Mouse (Mus musculus) midbrain, postnatal 0 days (tissue): Measurements from ENCODE around the gene Aldh9a1. TPM values are rescaled to one million over a fixed set of nuclear protein-coding genes. Genes with fewer than 3 reads are reported as not detected.

Experiments
- ATAC-seq: fragments of 200-750 bp; cut with Nextera tagmentation; 2 replicates; pipeline ENCODE4 v1.8.0; 2017; ENCODE audit warnings: moderate number of reproducible peaks, mild to moderate bottlenecking, moderate TSS enrichment, moderate library complexity; ENCODE audit not compliant: low FRiP score
- DNase-seq: peaks from one replicate; pipeline ENCODE4 v3.0.0-alpha.2; 2015; ENCODE audit warnings: low spot score
- H3K27ac ChIP-seq: fragments of 300-500 bp; sonication (generic); 2 replicates; pipeline ENCODE4 v1.5.1; 2014; ENCODE audit warnings: low read depth, mild to moderate bottlenecking, low read length, mixed read lengths
- H3K27me3 ChIP-seq: fragments of 300-500 bp; sonication (generic); 2 replicates; pipeline ENCODE4 v1.6.1; 2014; ENCODE audit warnings: low read length, control low read depth, mixed read lengths; ENCODE audit not compliant: insufficient read depth
- H3K36me3 ChIP-seq: fragments of 300-500 bp; sonication (generic); 2 replicates; pipeline ENCODE4 v1.6.1; 2014; ENCODE audit warnings: low read length, control low read depth, mixed read lengths; ENCODE audit not compliant: insufficient read depth
- H3K4me1 ChIP-seq: fragments of 300-500 bp; sonication (generic); 2 replicates; pipeline ENCODE4 v1.6.1; 2014; ENCODE audit warnings: mild to moderate bottlenecking, control low read depth, antibody characterized with exemption, low read length, mixed read lengths; ENCODE audit not compliant: insufficient read depth
- H3K4me2 ChIP-seq: fragments of 300-500 bp; sonication (generic); 2 replicates; pipeline ENCODE4 v1.6.1; 2014; ENCODE audit warnings: low read depth, mild to moderate bottlenecking, low read length, mixed read lengths; ENCODE audit not compliant: poor library complexity, severe bottlenecking
- H3K4me3 ChIP-seq: fragments of 300-500 bp; sonication (generic); 2 replicates; pipeline ENCODE4 v1.5.1; 2014; ENCODE audit warnings: low read depth, mild to moderate bottlenecking, low read length, moderate library complexity
- H3K9ac ChIP-seq: fragments of 300-500 bp; sonication (generic); replicated peaks from 2 replicates; pipeline ENCODE4 v1.6.1; 2014; ENCODE audit warnings: mild to moderate bottlenecking, low read length, moderate library complexity, mixed read lengths; ENCODE audit not compliant: poor library complexity, severe bottlenecking
- H3K9me3 ChIP-seq: fragments of 300-500 bp; sonication (generic); 2 replicates; pipeline ENCODE4 v1.6.1; 2016; ENCODE audit warnings: low read length, control low read depth
- CTCF ChIP-seq: IDR thresholded peaks from 2 replicates; pipeline ENCODE4 v1.5.1; 2016; ENCODE audit warnings: antibody characterized with exemption, mild to moderate bottlenecking
- WGBS: fragments of 180-500 bp; shearing (Covaris S2); extraction: QIAGEN DNeasy Blood & Tissue Kit; methylation state at CpG from one replicate; pipeline ENCODE4 v1.1.7; 2014; 5-methylcytosine and 5-hydroxymethylcytosine counted together
- polyA plus RNA-seq: library from polyadenylated mRNA; unstranded; fragments of >200 nt; fragmentation: Nextera tagmentation; extraction: Ambion mirVana; gene quantifications from 2 replicates; pipeline ENCODE4 v1.2.1, GENCODE M21; 2015
- total RNA-seq: library from RNA; depleted of rRNA; stranded (reverse); fragments of >200 nt; gene quantifications from 2 replicates; pipeline ENCODE4 v1.2.3, GENCODE M21; 2014; rRNA removed

The Aldh9a1 gene
- total RNA-seq (11.4 and 12.3 TPM in 2 replicates), polyA plus RNA-seq (40.1 and 41.5 TPM in 2 replicates)

GRCm38 (mm10) chr1:167349815-167350596 is at the start of gene Aldh9a1:
Gene Aldh9a1 (plus strand): TSS chr1:167349991.
- no peaks in the 10 kb centered on the region for H3K9me3 ChIP-seq
- H3K4me2 ChIP-seq, result peak within 1 kb of the TSS; percentile 79
- peaks cover 9% of the 10 kb centered on the region for H3K36me3 ChIP-seq
- ATAC-seq (peak; percentile 99), DNase-seq (peak; percentile 89)
- peak within 1 kb of the TSS; percentile 76 for H3K4me3 ChIP-seq
- peak; percentile 3; the same call in 1 of the 2 replicates for TF ChIP-seq CTCF
- H3K27me3 ChIP-seq, result no peaks in the 10 kb centered on the region
- peak within 1 kb of the TSS; percentile 87 for H3K27ac ChIP-seq
- H3K9ac ChIP-seq, result peak within 1 kb of the TSS; percentile 83
- under 1% methylated on average over 54 of the region's 55 CpGs for WGBS
- no peaks in the 10 kb centered on the region; the same call in 1 of the 2 replicates for H3K4me1 ChIP-seq

DNA sequence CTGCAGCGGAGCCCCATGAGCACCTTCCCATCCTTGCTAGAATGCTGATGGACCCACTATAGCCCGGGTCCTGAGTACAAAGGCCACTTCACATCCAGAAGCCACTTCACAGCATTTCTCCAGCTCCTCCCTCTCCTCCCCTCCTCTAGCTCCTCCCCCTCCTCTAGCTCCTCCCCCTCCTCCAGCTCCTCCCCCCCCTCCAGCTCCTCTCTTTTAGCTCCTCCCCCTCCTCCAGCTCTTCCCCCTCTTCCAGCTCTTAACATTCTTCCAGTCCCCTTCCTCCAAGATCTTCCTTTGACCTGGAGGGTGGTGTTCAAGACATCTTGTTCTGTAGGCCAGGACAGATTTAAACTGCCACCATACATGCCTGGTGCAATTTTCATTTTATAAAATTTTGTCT is 49.7 kb upstream of the Aldh9a1 start:
- DNase-seq (no peak), ATAC-seq (no peak)
- Histone ChIP-seq H3K4me1 (no peaks in the 10 kb centered on the region), H3K9me3 (no peaks in the 10 kb centered on the region), H3K27me3 (no peaks in the 10 kb centered on the region), H3K4me3 (no peak overlapping the region), H3K27ac (no peak overlapping the region), H3K36me3 (no peaks in the 10 kb centered on the region), H3K9ac (no peak overlapping the region), H3K4me2 (no peak overlapping the region)
- 86% methylated on average over 2 of the region's 2 CpGs for WGBS
- no peak for TF ChIP-seq CTCF

GRCm38 (mm10) chr1:167305501-167306137 is 44.2 kb upstream of the Aldh9a1 start:
- no peak for TF ChIP-seq CTCF
- WGBS, result 64% methylated on average over 7 of the region's 7 CpGs
- no peak for ATAC-seq
- no peak overlapping the region for H3K4me3 ChIP-seq
- no peaks in the 10 kb centered on the region for H3K9me3 ChIP-seq
- DNase-seq, result no peak
- no peak overlapping the region for H3K4me2 ChIP-seq
- no peaks in the 10 kb centered on the region for H3K36me3 ChIP-seq
- H3K4me1 ChIP-seq, result no peaks in the 10 kb centered on the region; the same call in 1 of the 2 replicates
- H3K27me3 ChIP-seq, result no peaks in the 10 kb centered on the region
- no peak overlapping the region for H3K27ac ChIP-seq
- H3K9ac ChIP-seq, result no peak overlapping the region

DNA sequence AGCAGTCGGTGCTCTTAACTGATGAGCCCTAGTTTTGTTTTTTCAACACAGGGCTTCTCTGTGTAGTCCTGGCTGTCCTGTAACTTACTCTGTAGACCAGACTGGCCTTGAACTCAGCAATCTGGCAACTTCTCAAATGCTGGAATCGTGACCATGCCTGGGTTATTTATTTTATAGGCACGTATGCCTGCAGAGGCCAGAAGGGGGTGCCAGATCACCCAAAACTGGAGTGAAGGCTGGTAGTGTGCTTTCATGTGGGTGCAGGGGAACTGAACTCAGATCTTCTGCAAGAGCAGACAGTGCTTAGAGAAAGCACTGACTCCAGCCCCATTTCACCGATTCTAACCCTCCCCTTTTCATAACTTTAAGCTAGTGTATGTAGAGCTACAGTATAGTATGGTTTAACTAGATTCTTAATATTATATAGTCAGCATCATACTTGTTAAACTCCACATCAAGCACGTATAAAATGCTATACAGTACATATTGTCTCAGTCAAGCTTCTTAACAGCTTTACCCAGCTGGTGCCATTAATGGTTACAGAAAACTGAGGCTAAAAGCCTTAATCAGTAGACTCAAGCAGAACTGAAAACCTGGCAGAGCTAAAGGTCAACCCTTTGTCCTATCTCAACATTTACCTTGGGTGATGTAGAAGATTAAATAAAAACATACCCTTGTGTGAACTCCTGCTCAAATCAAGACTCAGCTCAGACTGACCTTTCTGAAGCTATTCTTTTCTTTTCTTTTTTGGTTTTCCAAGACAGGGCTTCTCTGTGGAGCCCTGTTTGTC is 43.1 kb upstream of the Aldh9a1 start:
- 74% methylated on average over 5 of the region's 5 CpGs for WGBS
- ATAC-seq, result no peak
- Histone ChIP-seq H3K36me3 (no peaks in the 10 kb centered on the region; the same call in 1 of the 2 replicates), H3K4me3 (no peak overlapping the region), H3K27me3 (no peaks in the 10 kb centered on the region), H3K4me2 (no peak overlapping the region), H3K9me3 (no peaks in the 10 kb centered on the region), H3K9ac (no peak overlapping the region), H3K4me1 (no peaks in the 10 kb centered on the region; the same call in 1 of the 2 replicates), H3K27ac (no peak overlapping the region)
- no peak for DNase-seq
- TF ChIP-seq CTCF, result peak; percentile 60

DNA sequence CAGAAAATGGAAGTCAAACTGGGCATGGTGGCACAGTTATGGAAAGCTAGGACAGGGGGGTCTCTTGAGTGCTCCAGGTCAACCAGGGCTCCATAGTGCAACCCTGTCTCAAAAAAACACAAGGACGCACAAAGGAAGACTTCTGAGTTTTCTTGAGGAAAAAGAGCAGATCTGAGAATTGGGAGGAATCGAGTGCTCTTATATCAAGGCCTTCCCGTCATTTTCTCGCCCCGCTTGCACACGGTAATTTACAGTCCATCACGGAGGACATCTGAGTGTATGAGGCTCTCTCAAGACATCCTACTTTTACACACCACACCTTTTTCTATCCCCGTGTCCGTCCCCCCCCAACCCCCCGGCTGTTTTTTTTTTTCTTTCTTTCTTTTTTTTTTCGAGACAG is 42.1 kb upstream of the Aldh9a1 start:
- H3K9ac ChIP-seq, result no peak overlapping the region
- H3K4me2 ChIP-seq, result peak overlapping the region; percentile 81
- H3K36me3 ChIP-seq, result peaks cover 3% of the 10 kb centered on the region
- H3K9me3 ChIP-seq, result no peaks in the 10 kb centered on the region
- H3K27ac ChIP-seq, result no peak overlapping the region
- H3K27me3 ChIP-seq, result no peaks in the 10 kb centered on the region
- peak overlapping the region; percentile 77 for H3K4me3 ChIP-seq
- 72% methylated on average over 11 of the region's 11 CpGs for WGBS
- ATAC-seq, result no peak
- TF ChIP-seq CTCF, result no peak
- no peaks in the 10 kb centered on the region; the same call in 1 of the 2 replicates for H3K4me1 ChIP-seq
- DNase-seq, result no peak
